ENCODE assay signal across 10 mouse cellular contexts in genomic region chr15:97360842-97361770, GRCm38 (mm10).
DNase-seq lines count a peak whose midpoint lies in the region; ATAC-seq and TF ChIP-seq lines count a peak whose summit lies in the region.
"Had no signal": no experiment of that assay in that cellular context is flagged by ENCODE, and none has a peak within 500 bp of the region (broad histone marks: within the 10 kb centered on the region; RNA-seq: fewer than 3 reads in every experiment).

No protein-coding gene starts in this region.

- peak; percentile 51; the same call in 1 of the 2 replicates for TF ChIP-seq POLR2A in bone marrow, adult 2 months (IDR thresholded peaks at IDR 0.05; ENCODE audit: borderline replicate concordance, control insufficient read depth, low read depth, low read length)
- TF ChIP-seq POLR2A in cerebellum, adult 2 months (IDR thresholded peaks at IDR 0.05; ENCODE audit: borderline replicate concordance, insufficient read depth, low read length) = no peak

- no peak for TF ChIP-seq CTCF in gastrocnemius, adult 2 months (IDR thresholded peaks at IDR 0.05)
- TF ChIP-seq CTCF in bone marrow, adult 2 months (IDR thresholded peaks at IDR 0.05; ENCODE audit: control insufficient read depth, insufficient read depth, low read length) = no peak
- TF ChIP-seq CTCF in liver, postnatal 0 days (IDR thresholded peaks at IDR 0.05; ENCODE audit: low read depth) = no peak
- no peak for TF ChIP-seq CTCF in cerebellum, adult 2 months (IDR thresholded peaks at IDR 0.05; ENCODE audit: borderline replicate concordance, insufficient read depth, low read depth, low read length)

- DNase-seq in gastrocnemius, adult 2 months = peak; percentile 36
- DNase-seq in gastrocnemius, postnatal 25 days = no peak
- peak; percentile 75 for DNase-seq in liver, postnatal 0 days
- peak; percentile 44 to 58 for DNase-seq in spleen, postnatal 14 days (ENCODE audit: low spot score in 2 of 2)
- DNase-seq in ovary, adult 18-20 months (ENCODE audit: low spot score) = no peak
- DNase-seq in cerebellum, adult 2 months = no peak
- DNase-seq in adrenal gland, postnatal 36 days = no peak
- DNase-seq: cerebellum, adult 8-10 months had no signal

- no peaks in the 10 kb centered on the region for H3K36me3 ChIP-seq in liver, postnatal 0 days (replicated peaks; ENCODE audit: insufficient read depth, low read length)

- 2% methylated on average over 23 of the region's 23 CpGs for WGBS in bone marrow, adult 2 months
- WGBS in liver, postnatal 0 days (ENCODE audit: insufficient replicate concordance) = 35% methylated on average over 23 of the region's 23 CpGs
- whole genome bisulfite sequencing in cerebellum, adult 2 months = 79% methylated on average over 23 of the region's 23 CpGs

- no peak overlapping the region for H3K27ac ChIP-seq in gastrocnemius, adult 2 months
- H3K27ac ChIP-seq in bone marrow, adult 2 months (ENCODE audit: control insufficient read depth, insufficient read depth, low read depth, low read length, poor library complexity) = peak overlapping the region; percentile 91
- peak overlapping the region; percentile 92 for H3K27ac ChIP-seq in liver, postnatal 0 days (ENCODE audit: low read depth)
- no peak overlapping the region for H3K27ac ChIP-seq in cerebellum, adult 2 months (ENCODE audit: insufficient read depth, low read length)
- H3K27ac ChIP-seq: left cerebral cortex, adult 2 months had no signal

- peak overlapping the region; percentile 34 for H3K4me3 ChIP-seq in gastrocnemius, adult 2 months
- peak overlapping the region; percentile 84 for H3K4me3 ChIP-seq in bone marrow, adult 2 months (replicated peaks; ENCODE audit: control insufficient read depth, low read depth, low read length)
- H3K4me3 ChIP-seq in liver, postnatal 0 days (ENCODE audit: low read depth, low read length) = peak overlapping the region; percentile 48
- H3K4me3 ChIP-seq in cerebellum, adult 2 months (replicated peaks; ENCODE audit: insufficient read depth, low read depth, low read length) = no peak overlapping the region
- H3K4me3 ChIP-seq: left cerebral cortex, adult 2 months had no signal

- peak overlapping the region; percentile 59 for H3K9ac ChIP-seq in liver, postnatal 0 days (replicated peaks)

- peaks cover 3% of the 10 kb centered on the region; the same call in 1 of the 2 replicates for H3K4me1 ChIP-seq in bone marrow, adult 2 months (ENCODE audit: control insufficient read depth, insufficient read depth, low read length)
- H3K4me1 ChIP-seq in liver, postnatal 0 days (ENCODE audit: insufficient read depth) = peaks cover 17% of the 10 kb centered on the region
- H3K4me1 ChIP-seq in cerebellum, adult 2 months (ENCODE audit: control insufficient read depth, insufficient read depth, low read length) = no peaks in the 10 kb centered on the region; the same call in 1 of the 2 replicates

- ATAC-seq in liver, postnatal 0 days = peak; percentile 89

- H3K27me3 ChIP-seq in liver, postnatal 0 days (ENCODE audit: insufficient read depth, low read length) = no peaks in the 10 kb centered on the region
- H3K27me3 ChIP-seq in cerebellum, adult 2 months (ENCODE audit: control insufficient read depth, insufficient read depth, low read length) = no peaks in the 10 kb centered on the region

- H3K9me3 ChIP-seq in liver, postnatal 0 days (ENCODE audit: low read length) = no peaks in the 10 kb centered on the region

- intact Hi-C loops in gastrocnemius, adult 2 months (cut with DNase I) = no loop called here

- 0 out of 2 replicates have a peak, but pooled peaks have one; percentile 15 for TF ChIP-seq EP300 in liver, postnatal 0 days (IDR thresholded peaks at IDR 0.05; ENCODE audit: low read depth)

- peak overlapping the region; percentile 80 for H3K4me2 ChIP-seq in liver, postnatal 0 days (ENCODE audit: low read depth, low read length)

Comparison
In these comparisons a context has a peak if more than half of its experiments do, and no peak if none do; other contexts are left out.
1. DNase-seq: peak in gastrocnemius, adult 2 months (single experiment), liver, postnatal 0 days (single experiment) and spleen, postnatal 14 days (2 of 2); none in gastrocnemius, postnatal 25 days (single experiment), ovary, adult 18-20 months (single experiment), cerebellum, adult 2 months (0 of 2) and adrenal gland, postnatal 36 days (0 of 2).
2. H3K27ac ChIP-seq: peak in bone marrow, adult 2 months (single experiment) and liver, postnatal 0 days (single experiment); none in gastrocnemius, adult 2 months (single experiment) and cerebellum, adult 2 months (single experiment).